Mouse (Mus musculus) urinary bladder, postnatal 0 days (tissue): ENCODE measurements around the gene Zglp1. TPM values are rescaled to one million over a fixed set of nuclear protein-coding genes. Genes with fewer than 3 reads are reported as not detected.

Source experiments
- microRNA counts: library from miRNA; unstranded; fragments of <30 nt; microRNA quantifications from one replicate; lab custom pipeline; 2016
- microRNA-seq: library from miRNA; unstranded; fragments of <30 nt; microRNA quantifications from one replicate; pipeline ENCODE4, GENCODE M21; 2016
- polyA plus RNA-seq: library from polyadenylated mRNA; unstranded; fragments of >200 nt; fragmentation: Nextera tagmentation; extraction: Ambion mirVana; gene quantifications from 2 replicates; pipeline ENCODE4 v1.2.1, GENCODE M21; 2015

Zglp1 gene
- not detected in 2 replicates for polyA plus RNA-seq

DNA sequence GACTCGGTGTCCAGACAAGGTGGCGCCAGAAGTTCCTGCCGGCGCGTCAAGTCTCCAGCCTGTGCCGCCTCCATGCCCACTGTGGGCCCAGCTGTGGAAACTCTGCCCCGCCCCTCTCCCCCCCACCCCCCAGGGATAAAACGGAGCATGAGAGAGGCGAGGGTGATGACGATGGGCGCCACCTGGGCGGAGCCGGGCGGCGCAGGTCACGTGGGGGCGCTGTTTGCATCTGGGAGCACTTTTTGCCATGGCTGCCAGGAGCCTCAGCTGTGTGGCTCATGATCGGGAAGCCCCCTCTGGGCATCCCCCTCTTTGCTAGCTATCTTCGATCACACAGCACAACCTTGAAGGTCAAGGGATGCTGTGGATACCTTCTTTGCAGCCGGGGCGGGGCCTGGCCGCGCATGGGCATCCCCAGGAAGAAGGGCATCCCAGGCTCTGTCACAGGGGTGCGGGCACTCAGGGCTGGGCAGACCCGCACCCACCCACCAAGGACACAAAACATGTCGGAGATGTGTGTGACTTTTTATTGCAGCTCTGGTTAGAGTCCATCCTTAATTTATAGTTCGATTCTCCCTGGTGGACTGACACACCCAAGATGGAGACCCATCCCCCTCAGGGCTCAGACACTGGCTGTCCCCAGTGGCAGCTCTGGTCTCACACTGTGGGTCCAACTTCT is at the start of gene Zglp1:
Gene Zglp1, minus strand, starts transcription at position 88 of the 679 bp plus-strand sequence.

GRCm38 (mm10) chr9:21091707-21092320 is 24.9 kb upstream of the Zglp1 start, which contains the start of the genes Gm38431 and Raver1:
Gene Gm38431 (minus strand): TSS chr9:21091997.
Gene Raver1 (minus strand): TSS chr9:21092008.

GRCm38 (mm10) chr9:21073044-21073840 is 6.3 kb upstream of the Zglp1 start, which contains the start of the genes Gm49373 and Fdx1l:
Gene Gm49373 (minus strand): TSS chr9:21073096.
Gene Fdx1l (minus strand): TSS chr9:21073614.

GRCm38 (mm10) chr9:21031896-21032351 is 35.0 kb downstream of the Zglp1 start, which contains the start of gene Icam5:
Gene Icam5 (plus strand): TSS chr9:21032073.

DNA sequence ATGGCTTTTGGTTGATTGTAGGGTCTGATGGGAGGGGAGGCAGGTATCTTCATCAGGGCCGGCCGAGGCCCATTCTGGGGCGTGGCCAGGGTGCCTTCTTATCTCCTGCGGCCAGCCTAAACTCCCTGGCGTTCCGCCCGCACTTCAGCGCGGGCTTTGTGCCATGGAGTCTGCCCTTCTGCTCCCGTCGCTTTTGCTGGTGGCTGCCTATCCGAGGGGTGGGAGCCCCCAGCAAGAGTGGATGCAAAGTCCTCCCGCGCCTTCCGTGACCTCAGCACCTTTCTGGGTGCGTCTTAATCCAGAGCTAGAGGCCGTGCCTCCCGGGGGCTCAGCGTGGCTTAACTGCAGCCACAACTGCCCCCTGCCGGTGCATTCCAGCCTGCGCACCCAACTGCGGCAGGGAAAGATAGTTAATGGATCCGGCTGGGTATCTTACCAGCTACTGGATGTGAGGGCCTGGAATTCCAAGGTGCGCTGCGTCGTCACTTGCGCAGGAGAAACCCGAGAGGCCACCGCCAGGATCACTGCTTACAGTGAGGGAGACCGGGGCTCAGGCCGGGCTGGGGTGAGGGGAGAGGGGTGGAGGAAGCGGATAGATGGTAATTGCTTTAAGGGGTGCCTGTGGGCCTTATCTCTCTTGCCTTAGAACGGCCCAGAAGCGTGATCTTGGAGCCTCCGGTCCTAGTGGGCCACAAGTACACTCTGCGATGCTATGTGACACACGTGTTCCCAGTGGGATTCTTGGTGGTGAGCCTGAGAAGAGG is 37.4 kb downstream of the Zglp1 start, which contains the start of gene Icam4:
Gene Icam4, plus strand, starts transcription at position 83 of the 764 bp plus-strand sequence.

DNA sequence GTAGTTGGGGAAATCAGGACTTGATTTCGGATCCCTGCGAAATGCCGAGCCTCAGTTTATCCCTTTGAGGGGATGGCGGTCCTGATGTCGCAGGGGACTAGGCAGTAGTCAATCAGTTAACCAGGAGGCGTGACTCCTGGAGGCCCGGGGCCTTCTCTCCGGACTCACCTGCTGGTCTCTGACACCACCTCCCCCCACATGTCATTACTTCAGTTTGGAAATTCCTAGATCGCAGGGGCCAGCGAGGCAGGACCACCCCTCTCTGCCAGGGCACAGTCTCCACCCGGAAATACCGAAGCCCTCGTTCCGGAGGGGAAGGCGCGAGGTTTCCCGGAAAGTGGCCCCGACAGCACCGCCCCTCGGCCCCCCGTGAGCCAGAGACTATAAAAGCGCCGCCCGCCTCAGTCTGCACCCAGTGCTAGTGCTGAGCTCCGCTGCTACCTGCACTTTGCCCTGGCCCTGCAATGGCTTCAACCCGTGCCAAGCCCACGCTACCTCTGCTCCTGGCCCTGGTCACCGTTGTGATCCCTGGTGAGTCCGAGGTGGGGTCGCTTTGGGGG is 51.2 kb downstream of the Zglp1 start, which contains the start of gene Icam1:
Gene Icam1, plus strand, starts transcription at position 415 of the 560 bp plus-strand sequence.

MicroRNA genes within 50 kb of the gene (microRNA counts, 519-probe panel; counts per million panel counts)
- 3,491 counts per million, percentile 59 among the panel's probes with 10 or more counts for microRNA mmu-miR-1900 (lab: Ali Mortazavi, UCI)

Small RNAs within 50 kb of the gene (microRNA-seq; reads per million reads assigned to microRNA genes)
- gene Mir1900, result not detected
- not detected for gene Mir7082

Other genes starting within 250 kb of the Zglp1 start
- not detected in 2 replicates for gene Rdh8, start 248.6 kb downstream of the Zglp1 start, polyA plus RNA-seq
- 11.9 and 16.2 TPM in 2 replicates for gene A230050P20Rik, start 198.5 kb downstream of the Zglp1 start, polyA plus RNA-seq
- gene Angptl6, start 187.4 kb downstream of the Zglp1 start, polyA plus RNA-seq, result 9.4 and 11.5 TPM in 2 replicates
- gene Ppan, start 178.9 kb downstream of the Zglp1 start, polyA plus RNA-seq, result 36.3 and 39.8 TPM in 2 replicates
- gene Eif3g, start 168.5 kb downstream of the Zglp1 start, polyA plus RNA-seq, result 215 and 220 TPM in 2 replicates
- gene Dnmt1, start 107.2 kb downstream of the Zglp1 start, polyA plus RNA-seq, result 19.8 and 22.3 TPM in 2 replicates
- gene S1pr2, start 90.3 kb downstream of the Zglp1 start, polyA plus RNA-seq, result 42.4 and 46.4 TPM in 2 replicates
- gene Mrpl4, start 64.4 kb downstream of the Zglp1 start, polyA plus RNA-seq, result 98.2 and 105 TPM in 2 replicates
- 15.9 and 21.2 TPM in 2 replicates for gene Icam1, start 51.1 kb downstream of the Zglp1 start, polyA plus RNA-seq
- gene Icam4, start 37.7 kb downstream of the Zglp1 start, polyA plus RNA-seq, result 0.82 and 0.83 TPM in 2 replicates
- 0.08 and 0.14 TPM in 2 replicates for gene Icam5, start 35.0 kb downstream of the Zglp1 start, polyA plus RNA-seq
- 0.19 and 0.22 TPM in 2 replicates for gene Gm49373, start 6.0 kb upstream of the Zglp1 start, polyA plus RNA-seq
- 45.2 and 48.2 TPM in 2 replicates for gene Fdx1l, start 6.5 kb upstream of the Zglp1 start, polyA plus RNA-seq
- gene Gm38431, start 24.9 kb upstream of the Zglp1 start, polyA plus RNA-seq, result 0.52 and 0.77 TPM in 2 replicates
- 21.1 and 26.9 TPM in 2 replicates for gene Raver1, start 24.9 kb upstream of the Zglp1 start, polyA plus RNA-seq
- 9.0 and 9.8 TPM in 2 replicates for gene Tyk2, start 64.2 kb upstream of the Zglp1 start, polyA plus RNA-seq
- gene Cdc37, start 82.9 kb upstream of the Zglp1 start, polyA plus RNA-seq, result 166 and 173 TPM in 2 replicates
- gene Pde4a, start 98.6 kb upstream of the Zglp1 start, polyA plus RNA-seq, result 3.7 and 4.5 TPM in 2 replicates
- 38.9 and 41.2 TPM in 2 replicates for gene Keap1, start 172.3 kb upstream of the Zglp1 start, polyA plus RNA-seq
- gene S1pr5, start 181.3 kb upstream of the Zglp1 start, polyA plus RNA-seq, result 0.08 and 0.11 TPM in 2 replicates
- 20.9 and 25.4 TPM in 2 replicates for gene Atg4d, start 198.2 kb upstream of the Zglp1 start, polyA plus RNA-seq
- gene Kri1, start 220.9 kb upstream of the Zglp1 start, polyA plus RNA-seq, result 8.3 and 8.4 TPM in 2 replicates
- gene Cdkn2d, start 224.3 kb upstream of the Zglp1 start, polyA plus RNA-seq, result 27.9 and 29.2 TPM in 2 replicates
- 24.7 and 28.5 TPM in 2 replicates for gene Ap1m2, start 245.2 kb upstream of the Zglp1 start, polyA plus RNA-seq